Mouse (Mus musculus): ENCODE results near the gene Gatad2a. TPM values are rescaled to one million over a fixed set of nuclear protein-coding genes. Genes with fewer than 3 reads are reported as not detected.

Gatad2a gene
- polyA plus RNA-seq, 1 experiment from 2014 or later: 92.7 TPM

- WGBS: 36% methylated on average over 5 of the region's 5 CpGs
- no peaks in the 10 kb centered on the region for H3K9me3 ChIP-seq (ENCODE audit: control insufficient read depth, low read length)
- H3K36me3 ChIP-seq (ENCODE audit: control insufficient read depth, insufficient read depth, low read length): no peaks in the 10 kb centered on the region
- no peak for DNase-seq (ENCODE audit: low spot score)
- H3K27ac ChIP-seq (ENCODE audit: low read depth, low read length): 0 out of 2 replicates have a peak overlapping the region, but pooled peaks have one; percentile 27
- peak overlapping the region; percentile 96 for H3K4me3 ChIP-seq (ENCODE audit: low read depth, low read length)
- peak overlapping the region; percentile 42; the same call in 1 of the 2 replicates for H3K9ac ChIP-seq (ENCODE audit: low read length)
- H3K4me1 ChIP-seq (ENCODE audit: control insufficient read depth, insufficient read depth, low read length): peaks cover 26% of the 10 kb centered on the region
- peak overlapping the region; percentile 81 for H3K4me2 ChIP-seq (ENCODE audit: low read depth)
- no peak for ATAC-seq (ENCODE audit: insufficient read depth, low FRiP score, low TSS enrichment)
- H3K27me3 ChIP-seq (ENCODE audit: control insufficient read depth, insufficient read depth, low read length): no peaks in the 10 kb centered on the region
Observed at GRCm38 (mm10) chr8:69974806-69975205, 21.4 kb downstream of the Gatad2a start.

- Histone ChIP-seq H3K27ac (ENCODE audit: low read depth, low read length) (peak overlapping the region; percentile 67), H3K36me3 (ENCODE audit: control insufficient read depth, insufficient read depth, low read length) (no peaks in the 10 kb centered on the region), H3K4me3 (ENCODE audit: low read depth, low read length) (peak overlapping the region; percentile 96), H3K27me3 (ENCODE audit: control insufficient read depth, insufficient read depth, low read length) (no peaks in the 10 kb centered on the region), H3K4me2 (ENCODE audit: low read depth) (peak overlapping the region; percentile 81), H3K9me3 (ENCODE audit: control insufficient read depth, low read length) (no peaks in the 10 kb centered on the region), H3K4me1 (ENCODE audit: control insufficient read depth, insufficient read depth, low read length) (peaks cover 26% of the 10 kb centered on the region), H3K9ac (ENCODE audit: low read length) (peak overlapping the region; percentile 85)
- WGBS: under 1% methylated on average over 45 of the region's 50 CpGs
- peak; percentile 97 for DNase-seq (ENCODE audit: low spot score)
- ATAC-seq (ENCODE audit: insufficient read depth, low FRiP score, low TSS enrichment): peak; percentile 92
Observed at GRCm38 (mm10) chr8:69974194-69974614, 22.0 kb downstream of the Gatad2a start.

- Histone ChIP-seq H3K27me3 (ENCODE audit: control insufficient read depth, insufficient read depth, low read length) (no peaks in the 10 kb centered on the region), H3K9ac (ENCODE audit: low read length) (peak overlapping the region; percentile 85), H3K36me3 (ENCODE audit: control insufficient read depth, insufficient read depth, low read length) (no peaks in the 10 kb centered on the region), H3K4me1 (ENCODE audit: control insufficient read depth, insufficient read depth, low read length) (peaks cover 26% of the 10 kb centered on the region), H3K27ac (ENCODE audit: low read depth, low read length) (peak overlapping the region; percentile 67), H3K4me2 (ENCODE audit: low read depth) (peak overlapping the region; percentile 81), H3K9me3 (ENCODE audit: control insufficient read depth, low read length) (no peaks in the 10 kb centered on the region), H3K4me3 (ENCODE audit: low read depth, low read length) (peak overlapping the region; percentile 96)
- WGBS: under 1% methylated on average over 66 of the region's 68 CpGs
- ATAC-seq (ENCODE audit: insufficient read depth, low FRiP score, low TSS enrichment) (peak; percentile 61), DNase-seq (ENCODE audit: low spot score) (peak; percentile 72)
Observed at GRCm38 (mm10) chr8:69973442-69974161, 22.6 kb downstream of the Gatad2a start.

- Histone ChIP-seq H3K9me3 (ENCODE audit: control insufficient read depth, low read length) (no peaks in the 10 kb centered on the region), H3K4me2 (ENCODE audit: low read depth) (peak overlapping the region; percentile 81), H3K9ac (ENCODE audit: low read length) (peak overlapping the region; percentile 85), H3K27ac (ENCODE audit: low read depth, low read length) (no peak overlapping the region), H3K36me3 (ENCODE audit: control insufficient read depth, insufficient read depth, low read length) (no peaks in the 10 kb centered on the region), H3K4me3 (ENCODE audit: low read depth, low read length) (peak overlapping the region; percentile 96), H3K4me1 (ENCODE audit: control insufficient read depth, insufficient read depth, low read length) (peaks cover 26% of the 10 kb centered on the region), H3K27me3 (ENCODE audit: control insufficient read depth, insufficient read depth, low read length) (no peaks in the 10 kb centered on the region)
- ATAC-seq (ENCODE audit: insufficient read depth, low FRiP score, low TSS enrichment) (no peak), DNase-seq (ENCODE audit: low spot score) (no peak)
- WGBS: 15% methylated on average over 7 of the region's 7 CpGs
Observed at GRCm38 (mm10) chr8:69973063-69973441, 23.1 kb downstream of the Gatad2a start.

- H3K4me3 ChIP-seq (ENCODE audit: low read depth, low read length): no peak overlapping the region
- no peak overlapping the region for H3K4me2 ChIP-seq (ENCODE audit: low read depth)
- peaks cover 26% of the 10 kb centered on the region for H3K4me1 ChIP-seq (ENCODE audit: control insufficient read depth, insufficient read depth, low read length)
- no peaks in the 10 kb centered on the region for H3K27me3 ChIP-seq (ENCODE audit: control insufficient read depth, insufficient read depth, low read length)
- H3K9me3 ChIP-seq (ENCODE audit: control insufficient read depth, low read length): no peaks in the 10 kb centered on the region
- H3K9ac ChIP-seq (ENCODE audit: low read length): no peak overlapping the region
- no peak for ATAC-seq (ENCODE audit: insufficient read depth, low FRiP score, low TSS enrichment)
- WGBS: 90% methylated on average over 2 of the region's 2 CpGs
- no peak overlapping the region for H3K27ac ChIP-seq (ENCODE audit: low read depth, low read length)
- DNase-seq (ENCODE audit: low spot score): no peak
- no peaks in the 10 kb centered on the region for H3K36me3 ChIP-seq (ENCODE audit: control insufficient read depth, insufficient read depth, low read length)
Observed at GRCm38 (mm10) chr8:69970880-69971279, 25.3 kb downstream of the Gatad2a start.

GRCm38 (mm10) chr8:69967291-69967933, 28.8 kb downstream of the Gatad2a start:
- H3K27ac ChIP-seq (ENCODE audit: low read depth, low read length): no peak overlapping the region
- no peak overlapping the region for H3K9ac ChIP-seq (ENCODE audit: low read length)
- no peak overlapping the region for H3K4me2 ChIP-seq (ENCODE audit: low read depth)
- DNase-seq (ENCODE audit: low spot score): no peak
- H3K9me3 ChIP-seq (ENCODE audit: control insufficient read depth, low read length): no peaks in the 10 kb centered on the region
- H3K27me3 ChIP-seq (ENCODE audit: control insufficient read depth, insufficient read depth, low read length): no peaks in the 10 kb centered on the region
- no peak overlapping the region for H3K4me3 ChIP-seq (ENCODE audit: low read depth, low read length)
- H3K4me1 ChIP-seq (ENCODE audit: control insufficient read depth, insufficient read depth, low read length): peaks cover 12% of the 10 kb centered on the region
- WGBS: 81% methylated on average over 4 of the region's 4 CpGs
- no peak for ATAC-seq (ENCODE audit: insufficient read depth, low FRiP score, low TSS enrichment)
- no peaks in the 10 kb centered on the region for H3K36me3 ChIP-seq (ENCODE audit: control insufficient read depth, insufficient read depth, low read length)

- Histone ChIP-seq H3K4me3 (ENCODE audit: low read depth, low read length) (no peak overlapping the region), H3K4me1 (ENCODE audit: control insufficient read depth, insufficient read depth, low read length) (no peaks in the 10 kb centered on the region), H3K9ac (ENCODE audit: low read length) (no peak overlapping the region), H3K27ac (ENCODE audit: low read depth, low read length) (no peak overlapping the region), H3K27me3 (ENCODE audit: control insufficient read depth, insufficient read depth, low read length) (no peaks in the 10 kb centered on the region), H3K36me3 (ENCODE audit: control insufficient read depth, insufficient read depth, low read length) (no peaks in the 10 kb centered on the region), H3K4me2 (ENCODE audit: low read depth) (no peak overlapping the region), H3K9me3 (ENCODE audit: control insufficient read depth, low read length) (no peaks in the 10 kb centered on the region)
- no peak for ATAC-seq (ENCODE audit: insufficient read depth, low FRiP score, low TSS enrichment)
- DNase-seq (ENCODE audit: low spot score): no peak
Observed at GRCm38 (mm10) chr8:69959241-69959640, 36.9 kb downstream of the Gatad2a start.

GRCm38 (mm10) chr8:69957879-69958278, 38.3 kb downstream of the Gatad2a start:
- Histone ChIP-seq H3K4me1 (ENCODE audit: control insufficient read depth, insufficient read depth, low read length) (no peaks in the 10 kb centered on the region), H3K27me3 (ENCODE audit: control insufficient read depth, insufficient read depth, low read length) (no peaks in the 10 kb centered on the region), H3K9me3 (ENCODE audit: control insufficient read depth, low read length) (no peaks in the 10 kb centered on the region), H3K4me3 (ENCODE audit: low read depth, low read length) (no peak overlapping the region), H3K36me3 (ENCODE audit: control insufficient read depth, insufficient read depth, low read length) (no peaks in the 10 kb centered on the region), H3K27ac (ENCODE audit: low read depth, low read length) (no peak overlapping the region), H3K4me2 (ENCODE audit: low read depth) (no peak overlapping the region), H3K9ac (ENCODE audit: low read length) (no peak overlapping the region)
- ATAC-seq (ENCODE audit: insufficient read depth, low FRiP score, low TSS enrichment) (no peak), DNase-seq (ENCODE audit: low spot score) (no peak)

GRCm38 (mm10) chr8:69957419-69957818, 38.8 kb downstream of the Gatad2a start:
- Histone ChIP-seq H3K27me3 (ENCODE audit: control insufficient read depth, insufficient read depth, low read length) (no peaks in the 10 kb centered on the region), H3K27ac (ENCODE audit: low read depth, low read length) (no peak overlapping the region), H3K36me3 (ENCODE audit: control insufficient read depth, insufficient read depth, low read length) (no peaks in the 10 kb centered on the region), H3K9me3 (ENCODE audit: control insufficient read depth, low read length) (no peaks in the 10 kb centered on the region), H3K4me3 (ENCODE audit: low read depth, low read length) (no peak overlapping the region), H3K4me2 (ENCODE audit: low read depth) (no peak overlapping the region), H3K9ac (ENCODE audit: low read length) (no peak overlapping the region), H3K4me1 (ENCODE audit: control insufficient read depth, insufficient read depth, low read length) (no peaks in the 10 kb centered on the region)
- DNase-seq (ENCODE audit: low spot score): no peak
- WGBS: 64% methylated on average over 1 of the region's 1 CpGs
- ATAC-seq (ENCODE audit: insufficient read depth, low FRiP score, low TSS enrichment): no peak
